Mouse (Mus musculus) kidney, postnatal 4 days (tissue): ENCODE measurements at regions not wholly inside any gene's neighbourhood (a gene's known extent, or its start where the extent isn't known, plus 50 kb on each side); places are given as distances from the start of the nearest gene placed in this dataset.

Source experiments
- DNase-seq, 2 experiments: peaks; one replicate each; pipeline ENCODE4 v3.0.0; 2021; ENCODE audit warnings: mixed read lengths in 2 of 2

GRCm38 (mm10) chr17:45889051-45889450 is 143.1 kb downstream of the Vegfa start:
- DNase-seq: no peak

GRCm38 (mm10) chr17:45886420-45887049 is 145.6 kb downstream of the Vegfa start:
- DNase-seq: peak; percentile 42 to 71

DNA sequence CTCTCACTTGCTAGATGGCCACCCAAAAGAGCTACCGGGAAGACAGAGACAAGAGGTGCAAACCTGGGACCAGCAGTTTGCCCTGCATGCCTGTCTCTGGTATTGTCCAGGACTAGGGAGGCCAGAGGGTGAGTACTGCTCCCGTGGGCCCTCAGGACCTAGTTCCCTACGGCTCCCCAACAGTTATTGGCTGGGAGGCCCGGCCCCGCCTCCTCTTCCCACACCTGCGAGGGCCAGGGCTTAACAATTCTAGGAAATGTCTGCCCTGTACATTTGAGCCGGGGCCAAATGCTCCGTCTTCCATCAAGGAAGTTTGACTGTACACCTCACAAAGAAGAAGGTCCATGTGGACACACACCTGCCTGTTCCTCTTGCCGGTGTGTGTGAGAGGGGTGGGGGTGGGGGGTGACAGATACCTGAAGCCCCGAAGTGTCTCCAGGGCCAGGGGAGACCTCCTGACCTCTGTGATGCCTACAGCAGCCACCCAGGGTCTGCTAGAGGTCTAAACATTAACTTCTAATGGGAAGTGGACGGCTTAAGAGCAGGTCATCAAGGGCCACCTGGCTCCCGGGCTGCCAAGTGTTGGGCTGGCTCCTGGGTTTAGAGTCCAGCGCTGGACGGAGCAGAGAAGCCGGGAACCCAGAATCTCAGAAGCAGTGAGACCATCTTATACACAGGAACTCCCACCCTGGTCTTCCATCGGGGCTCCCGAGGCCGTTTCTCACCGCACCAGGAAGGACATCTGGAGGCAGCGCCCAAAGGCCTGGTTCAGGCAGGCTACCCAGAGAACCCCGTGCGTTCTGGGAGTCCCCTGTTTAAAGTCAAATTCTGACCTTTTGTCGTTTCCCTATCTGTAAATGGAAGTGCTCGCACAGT is 146.5 kb downstream of the Vegfa start:
- DNase-seq: peak; percentile 55 to 75

DNA sequence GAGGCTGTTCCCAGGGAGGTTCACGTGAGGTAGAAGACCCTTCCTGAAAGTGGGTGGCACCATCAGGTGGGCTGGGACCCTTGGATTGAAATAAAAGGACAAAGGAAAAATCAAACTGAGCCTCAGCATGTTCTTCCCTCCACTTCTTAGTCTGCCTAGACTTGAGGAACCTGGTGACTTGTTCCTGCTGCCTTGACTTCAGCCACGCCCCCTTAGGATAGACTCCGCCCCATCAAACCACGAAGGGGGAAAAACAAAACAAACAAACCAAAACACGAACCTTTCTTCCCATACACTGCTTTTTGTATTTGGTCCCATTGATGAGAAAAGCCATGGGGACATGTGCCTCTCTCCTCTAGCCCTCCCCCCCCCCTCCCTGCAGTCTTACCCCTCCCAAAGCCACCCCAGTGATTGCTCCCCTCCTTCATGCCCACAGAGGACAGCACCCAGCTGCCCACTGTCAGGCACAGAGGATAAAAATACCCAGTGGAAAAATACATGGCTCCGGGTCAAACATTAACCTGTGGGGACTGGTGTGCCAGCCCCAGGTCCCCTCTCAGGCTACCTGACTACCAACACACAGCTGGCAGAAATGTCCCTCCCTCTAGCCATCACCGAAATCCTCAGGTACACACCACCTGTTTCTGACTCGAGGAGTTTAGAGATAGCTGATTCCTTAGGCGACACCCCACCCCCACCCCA is 148.0 kb downstream of the Vegfa start:
- DNase-seq: peak; percentile 61 to 71

GRCm38 (mm10) chr17:45882682-45883081 is 149.0 kb upstream of the 1600014C23Rik start:
- no peak for DNase-seq

GRCm38 (mm10) chr17:45881284-45881683 is 147.6 kb upstream of the 1600014C23Rik start:
- DNase-seq: no peak

DNA sequence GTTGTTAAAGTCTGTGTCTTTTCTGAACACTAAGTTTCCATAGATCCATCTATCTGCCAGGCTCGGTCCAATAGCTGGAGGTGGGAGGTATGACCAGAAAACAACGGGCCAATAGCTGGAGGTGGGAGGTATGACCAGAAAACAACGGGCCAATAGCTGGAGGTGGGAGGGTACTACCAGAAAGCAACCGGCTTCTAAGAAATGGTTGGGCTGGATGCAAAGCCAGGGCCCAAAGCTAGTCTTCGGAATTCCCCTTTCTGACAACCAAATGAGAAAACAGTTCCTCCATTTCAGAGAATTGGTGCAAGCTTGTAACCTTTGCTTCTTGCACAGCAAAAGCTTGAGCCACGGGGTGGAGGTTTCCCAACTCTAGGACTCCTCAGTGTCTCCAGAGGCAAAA is 147.1 kb upstream of the 1600014C23Rik start:
- DNase-seq: no peak

DNA sequence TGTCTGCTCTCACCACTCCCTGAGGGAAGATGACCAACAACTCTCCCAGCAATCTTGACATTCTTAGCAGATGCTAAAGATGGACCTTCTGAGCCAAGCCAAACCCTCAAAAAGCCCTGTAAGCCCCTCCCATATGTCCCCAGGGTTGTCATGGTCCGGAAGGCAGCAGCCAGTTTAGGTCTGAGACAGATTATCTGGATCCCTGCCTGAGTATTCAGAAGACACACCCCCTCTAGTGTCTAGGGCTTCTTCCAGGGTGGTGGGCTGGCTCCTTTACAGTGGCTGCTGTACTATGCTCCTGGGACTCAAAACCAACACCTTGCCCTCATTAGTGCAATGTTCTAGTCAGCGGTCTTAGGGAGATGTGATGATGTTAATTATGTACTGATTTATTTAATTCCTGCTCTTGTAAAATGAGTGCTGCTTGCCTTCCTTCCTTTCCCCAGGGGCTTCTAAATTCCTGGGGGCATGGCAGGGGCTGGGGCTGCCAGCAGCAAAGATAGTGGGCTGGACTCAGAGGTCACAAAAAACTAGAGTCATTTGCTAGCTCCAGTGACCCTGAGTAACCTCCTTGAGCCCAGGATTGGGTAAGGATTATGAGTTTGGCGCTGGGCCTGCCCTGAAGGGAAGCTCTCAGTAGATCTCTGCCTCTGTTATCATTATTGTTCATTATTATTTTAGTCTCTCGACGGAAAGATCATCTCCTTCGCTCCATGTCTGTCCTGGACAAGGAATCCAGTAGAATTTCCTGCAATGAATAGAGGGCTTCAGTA is 146.0 kb upstream of the 1600014C23Rik start:
- peak in 1 of 2 experiments; percentile 49 for DNase-seq

GRCm38 (mm10) chr17:45878394-45878793 is 144.8 kb upstream of the 1600014C23Rik start:
- no peak for DNase-seq

GRCm38 (mm10) chr17:45875325-45875724 is 141.7 kb upstream of the 1600014C23Rik start:
- DNase-seq: no peak

DNA sequence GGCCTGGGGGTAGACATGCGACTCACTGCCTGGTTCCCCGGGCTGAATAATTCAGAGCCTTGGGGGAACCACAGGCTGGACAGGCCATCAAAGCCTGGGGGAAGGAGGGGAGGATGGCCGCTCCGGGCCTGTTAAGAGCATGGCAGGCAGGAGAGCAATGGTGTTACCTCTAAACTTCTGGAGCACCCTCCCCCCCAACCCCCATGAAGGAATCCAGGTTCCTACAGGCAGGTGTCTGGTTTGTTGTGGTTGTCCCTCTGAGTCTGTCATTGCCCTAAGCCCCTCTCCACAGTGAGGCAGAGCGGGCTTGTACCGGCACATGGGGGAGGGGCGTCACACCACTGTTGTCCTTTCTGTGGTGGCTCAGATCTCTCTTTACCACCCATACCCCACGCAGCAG is 140.4 kb upstream of the 1600014C23Rik start:
- no peak for DNase-seq

DNA sequence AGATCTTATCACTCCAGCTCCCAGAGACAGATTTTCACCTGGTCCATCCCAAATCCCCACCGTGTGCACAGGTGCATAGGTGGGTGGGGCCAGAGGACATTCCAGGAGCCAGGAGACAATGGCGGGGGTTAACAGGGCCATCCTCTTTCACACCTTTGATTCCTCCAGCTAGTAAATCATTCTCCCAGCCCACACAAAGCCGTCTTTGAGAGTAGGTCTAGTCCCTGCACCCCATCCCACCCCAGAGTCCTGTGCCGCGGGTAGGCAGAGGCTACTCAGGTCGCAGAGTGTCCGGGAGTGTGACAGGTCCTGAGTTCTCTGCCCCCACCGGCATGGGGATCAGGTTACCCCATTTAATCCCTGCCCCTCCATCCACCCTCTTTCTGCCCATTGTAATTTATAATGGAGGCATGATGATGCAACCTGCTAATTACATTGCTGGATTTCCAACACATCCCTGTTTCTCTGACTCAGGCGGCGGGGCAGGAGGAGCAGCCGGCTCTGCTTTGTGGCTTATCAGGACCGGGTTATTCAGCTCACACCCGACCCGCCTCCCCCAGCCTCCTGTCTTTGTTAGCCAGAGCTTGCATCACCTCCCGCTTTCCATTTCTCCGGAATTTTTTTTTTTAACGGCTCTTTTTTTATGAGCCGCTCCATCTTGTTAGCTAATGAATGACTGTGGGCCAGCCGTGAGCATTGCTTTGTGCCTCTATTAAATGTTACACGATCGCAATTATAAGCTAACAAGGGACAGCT is 139.7 kb upstream of the 1600014C23Rik start:
- DNase-seq: peak; percentile 58 to 70

- DNase-seq: peak; percentile 45 to 71
These were observed 138.3 kb upstream of the 1600014C23Rik start for GRCm38 (mm10) chr17:45871666-45872653.

- no peak for DNase-seq
These were observed 137.4 kb upstream of the 1600014C23Rik start for GRCm38 (mm10) chr17:45871067-45871466.

DNA sequence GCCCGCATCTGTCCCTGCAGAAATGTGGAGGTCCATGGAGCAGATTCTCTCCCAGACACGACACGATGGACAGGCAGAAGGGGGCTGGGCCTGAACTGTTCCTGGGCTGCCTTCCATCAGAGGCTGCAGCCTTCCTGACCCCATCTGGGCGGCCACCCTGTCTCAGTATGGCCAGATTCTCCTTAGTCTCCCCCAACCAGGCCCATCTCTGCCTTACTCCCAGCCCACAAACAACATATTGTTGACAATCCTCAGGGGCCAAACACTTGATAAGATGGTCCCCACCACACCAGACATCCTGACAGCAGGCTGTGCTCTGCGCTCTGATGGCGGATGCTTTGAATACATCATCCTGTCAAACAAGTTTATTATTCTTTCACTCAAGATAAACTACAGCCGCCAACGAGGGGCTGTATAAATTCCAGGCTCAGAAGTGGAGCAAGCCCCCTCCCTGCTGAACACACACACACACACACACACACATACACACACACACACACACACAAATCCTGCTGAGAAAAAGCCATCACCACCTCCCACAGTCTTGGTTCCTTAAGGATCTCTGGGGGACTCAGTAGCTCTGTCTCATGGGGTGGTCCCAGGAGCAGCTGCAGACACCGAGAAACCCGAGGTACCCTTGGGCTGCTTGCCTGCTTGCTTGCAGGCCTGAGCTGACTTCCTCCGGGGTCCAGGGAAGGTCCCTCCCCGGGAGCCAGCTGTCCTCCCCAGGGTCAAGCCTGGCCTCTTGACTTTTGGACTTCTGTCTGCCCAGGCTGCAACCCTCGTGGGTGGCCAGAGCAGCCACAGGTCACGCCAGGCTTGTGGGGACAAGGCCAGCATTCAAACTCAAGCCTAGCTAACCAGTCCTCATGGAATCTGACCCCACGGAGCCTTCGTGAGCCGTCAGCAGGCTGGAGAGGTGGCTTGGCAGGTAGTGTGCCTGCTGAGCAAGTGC is 135.6 kb upstream of the 1600014C23Rik start:
- peak; percentile 78 to 83 for DNase-seq

GRCm38 (mm10) chr17:45868539-45868938 is 134.9 kb upstream of the 1600014C23Rik start:
- DNase-seq: no peak

DNA sequence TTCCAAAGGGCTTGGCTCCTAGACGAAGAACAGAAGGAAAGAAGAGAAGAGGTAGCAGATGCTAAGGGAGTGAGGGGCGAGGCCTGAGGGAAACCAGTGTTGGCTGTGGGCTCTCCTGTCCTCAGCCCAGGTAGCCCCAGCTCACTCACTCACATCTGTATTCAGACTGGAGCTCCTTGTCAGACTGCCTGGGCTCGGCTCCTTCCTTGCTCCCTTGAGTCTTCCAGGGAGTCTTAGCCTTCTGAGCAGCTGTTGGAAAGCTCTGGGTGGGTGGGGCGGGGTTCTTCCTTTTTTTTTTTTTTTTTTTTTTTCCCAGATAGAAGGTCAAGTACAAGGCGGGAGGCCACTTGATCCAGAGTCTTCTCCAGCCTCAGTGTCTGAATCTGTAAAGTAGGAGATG is 134.1 kb upstream of the 1600014C23Rik start:
- DNase-seq: no peak

- DNase-seq: peak; percentile 50 to 71
These were observed 133.4 kb upstream of the 1600014C23Rik start for GRCm38 (mm10) chr17:45866876-45867652.

GRCm38 (mm10) chr17:45866346-45866745 is 132.7 kb upstream of the 1600014C23Rik start:
- DNase-seq: peak; percentile 72 to 74
